Mouse (Mus musculus) ES-Bruce4 (cell line): ENCODE data around the gene Col4a1.

Source experiments
- CTCF ChIP-seq: IDR thresholded peaks from one replicate; pipeline ENCODE4 v1.8.1; 2011; ENCODE audit warnings: low read depth, low read length
- POLR2A ChIP-seq: IDR thresholded peaks from one replicate; pipeline ENCODE4 v1.8.1; 2011; ENCODE audit warnings: low read length; ENCODE audit not compliant: insufficient read depth

DNA sequence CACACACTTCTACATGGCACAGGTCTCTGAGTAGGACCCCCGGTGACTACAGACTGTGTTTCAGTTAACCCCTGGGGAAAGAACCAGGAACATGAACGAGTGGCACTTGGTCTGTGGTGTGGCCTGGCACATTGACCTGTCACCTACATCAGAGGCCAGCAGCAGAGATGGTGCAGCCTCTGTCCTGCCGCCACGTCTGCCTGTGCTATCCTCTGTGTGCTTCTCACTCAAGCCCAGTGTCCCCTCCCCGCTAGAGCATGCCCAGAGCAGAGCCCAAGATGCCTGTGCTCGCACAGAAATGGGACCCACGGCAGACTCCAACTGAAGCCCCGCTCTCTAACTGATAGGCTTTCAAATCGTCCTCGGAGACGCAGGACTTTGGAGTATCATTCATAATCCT, 6.8 kb upstream of the Col4a1 start:
- TF ChIP-seq POLR2A = no peak
- no peak for TF ChIP-seq CTCF
